Mouse (Mus musculus) thymus, adult 2 months (tissue): ENCODE results near the gene Pip5k1b. TPM values are rescaled to one million over a fixed set of nuclear protein-coding genes. Genes with fewer than 3 reads are reported as not detected.
A peak's percentile ranks its signal among the peaks of the same experiment; 100 is the strongest.

Experiments used
- DNase-seq: peaks from one replicate; pipeline ENCODE4 v3.0.0; 2021
- H3K27ac ChIP-seq: fragments of 200-500 bp; 2 replicates; pipeline ENCODE4 v1.5.1; 2012; ENCODE audit warnings: low read length, control low read depth; ENCODE audit not compliant: control insufficient read depth, insufficient read depth
- H3K27me3 ChIP-seq: fragments of 200-500 bp; 2 replicates; pipeline ENCODE4 v1.6.1; 2012; ENCODE audit warnings: mild to moderate bottlenecking, low read length, moderate library complexity, mixed read lengths; ENCODE audit not compliant: control insufficient read depth, insufficient read depth
- H3K36me3 ChIP-seq: fragments of 200-500 bp; 2 replicates; pipeline ENCODE4 v1.6.1; 2012; ENCODE audit warnings: mild to moderate bottlenecking, low read length, moderate library complexity; ENCODE audit not compliant: control insufficient read depth, insufficient read depth
- H3K4me1 ChIP-seq: fragments of 200-500 bp; replicated peaks from 2 replicates; pipeline ENCODE4 v1.6.1; 2012; ENCODE audit warnings: low read length; ENCODE audit not compliant: control insufficient read depth, insufficient read depth
- H3K4me3 ChIP-seq: fragments of 200-500 bp; 2 replicates; pipeline ENCODE4 v1.5.1; 2012; ENCODE audit warnings: mild to moderate bottlenecking, low read length, control low read depth, moderate library complexity; ENCODE audit not compliant: control insufficient read depth, insufficient read depth
- CTCF ChIP-seq: fragments of 200-500 bp; IDR thresholded peaks from 2 replicates; pipeline ENCODE4 v1.5.1; 2012; ENCODE audit warnings: mild to moderate bottlenecking, control low read depth, low read length, moderate library complexity, borderline replicate concordance; ENCODE audit not compliant: control insufficient read depth, poor library complexity, insufficient read depth; ENCODE audit errors: extremely low read depth
- POLR2A ChIP-seq: fragments of 200-500 bp; IDR thresholded peaks from 2 replicates; pipeline ENCODE4 v1.6.1; 2012; ENCODE audit warnings: mild to moderate bottlenecking, low read length, control low read depth, moderate library complexity; ENCODE audit not compliant: control insufficient read depth, poor library complexity, insufficient read depth; ENCODE audit errors: extremely low read depth
- WGBS: fragments of 180-500 bp; shearing (Covaris S2); methylation state at CpG from one replicate; pipeline ENCODE4 v1.1.7; 2018; 5-methylcytosine and 5-hydroxymethylcytosine counted together
- polyA plus RNA-seq: library from polyadenylated mRNA; depleted of rRNA; stranded (reverse); fragments of >200 nt; gene quantifications from 2 replicates; pipeline ENCODE4 v1.2.3, GENCODE M21; 2012

Pip5k1b gene
- polyA plus RNA-seq, 1 experiment = 5.0 TPM

GRCm38 (mm10) chr19:24476929-24477882 lies 78.5 kb downstream of the Pip5k1b start, which contains the start of gene Fam122a:
Fam122a (minus strand) TSS chr19:24477356.
- no peaks in the 10 kb centered on the region for H3K36me3 ChIP-seq
- peak within 1 kb of the TSS; percentile 96 for H3K4me3 ChIP-seq
- under 1% methylated on average over 92 of the region's 92 CpGs for whole genome bisulfite sequencing
- H3K4me1 ChIP-seq = no peaks in the 10 kb centered on the region; the same call in 1 of the 2 replicates
- peak; percentile 91 for DNase-seq
- no peaks in the 10 kb centered on the region for H3K27me3 ChIP-seq
- TF ChIP-seq CTCF = peak; percentile 77
- peak; percentile 97 for TF ChIP-seq POLR2A
- H3K27ac ChIP-seq = peak within 1 kb of the TSS; percentile 79

GRCm38 (mm10) chr19:24476461-24476860 lies 79.2 kb downstream of the Pip5k1b start:
- Histone ChIP-seq H3K36me3 (no peaks in the 10 kb centered on the region), H3K27ac (peak overlapping the region; percentile 6; the same call in 1 of the 2 replicates), H3K4me1 (no peaks in the 10 kb centered on the region; the same call in 1 of the 2 replicates), H3K4me3 (peak overlapping the region; percentile 96), H3K27me3 (no peaks in the 10 kb centered on the region)
- TF ChIP-seq POLR2A (no peak), CTCF (no peak)
- peak; percentile 39 for DNase-seq
- 2% methylated on average over 11 of the region's 11 CpGs for WGBS

- H3K27ac ChIP-seq = no peak overlapping the region
- H3K27me3 ChIP-seq = no peaks in the 10 kb centered on the region
- no peak for DNase-seq
- TF ChIP-seq CTCF = no peak
- H3K4me3 ChIP-seq = no peak overlapping the region
- WGBS = 87% methylated on average over 6 of the region's 6 CpGs
- no peaks in the 10 kb centered on the region for H3K36me3 ChIP-seq
- no peaks in the 10 kb centered on the region; the same call in 1 of the 2 replicates for H3K4me1 ChIP-seq
These were observed 80.4 kb downstream of the Pip5k1b start for GRCm38 (mm10) chr19:24475281-24475680.

GRCm38 (mm10) chr19:24472512-24472911 lies 83.2 kb downstream of the Pip5k1b start:
- TF ChIP-seq CTCF = no peak
- no peak for TF ChIP-seq POLR2A
- WGBS = 95% methylated on average over 5 of the region's 5 CpGs
- H3K27ac ChIP-seq = no peak overlapping the region
- DNase-seq = no peak
- no peak overlapping the region for H3K4me3 ChIP-seq
- H3K36me3 ChIP-seq = no peaks in the 10 kb centered on the region
- H3K4me1 ChIP-seq = no peaks in the 10 kb centered on the region
- H3K27me3 ChIP-seq = no peaks in the 10 kb centered on the region

- H3K27me3 ChIP-seq = no peaks in the 10 kb centered on the region
- no peak for DNase-seq
- 94% methylated on average over 6 of the region's 6 CpGs for WGBS
- H3K27ac ChIP-seq = no peak overlapping the region
- H3K36me3 ChIP-seq = no peaks in the 10 kb centered on the region
- no peaks in the 10 kb centered on the region for H3K4me1 ChIP-seq
- no peak for TF ChIP-seq CTCF
- no peak for TF ChIP-seq POLR2A
- no peak overlapping the region for H3K4me3 ChIP-seq
These were observed 84.1 kb downstream of the Pip5k1b start for GRCm38 (mm10) chr19:24471538-24471937.

GRCm38 (mm10) chr19:24469216-24469615 lies 86.5 kb downstream of the Pip5k1b start:
- DNase-seq = no peak
- no peaks in the 10 kb centered on the region for H3K27me3 ChIP-seq
- H3K36me3 ChIP-seq = no peaks in the 10 kb centered on the region
- 95% methylated on average over 4 of the region's 4 CpGs for WGBS
- no peak overlapping the region for H3K4me3 ChIP-seq
- TF ChIP-seq POLR2A (no peak), CTCF (no peak)
- H3K4me1 ChIP-seq = no peaks in the 10 kb centered on the region
- H3K27ac ChIP-seq = no peak overlapping the region

- no peaks in the 10 kb centered on the region for H3K27me3 ChIP-seq
- TF ChIP-seq CTCF (no peak), POLR2A (no peak)
- H3K27ac ChIP-seq = no peak overlapping the region
- no peak for DNase-seq
- 94% methylated on average over 3 of the region's 3 CpGs for WGBS
- no peaks in the 10 kb centered on the region for H3K4me1 ChIP-seq
- no peak overlapping the region for H3K4me3 ChIP-seq
- H3K36me3 ChIP-seq = no peaks in the 10 kb centered on the region
These were observed 87.1 kb downstream of the Pip5k1b start for GRCm38 (mm10) chr19:24468616-24469015.
